Mouse (Mus musculus) liver, embryonic 14.5 days (tissue): ENCODE data around the gene Ror1.

Source experiments
- CTCF ChIP-seq: IDR thresholded peaks from 2 replicates; pipeline ENCODE4 v1.5.1; 2016; ENCODE audit warnings: antibody characterized with exemption, low read depth, control low read depth
- EP300 ChIP-seq: IDR thresholded peaks from 2 replicates; pipeline ENCODE4 v1.6.1; 2016; ENCODE audit warnings: antibody characterized with exemption, low read depth

- TF ChIP-seq CTCF = no peak
- TF ChIP-seq EP300 = no peak
Observed at GRCm38 (mm10) chr4:100426101-100426500, 330.5 kb downstream of the Ror1 start.
